Mouse (Mus musculus): ENCODE data around the gene Dhrs9.
"Not testable (repeated sequence)": the region's sequence is repeated elsewhere in the genome, so short reads cannot be mapped to it uniquely, and the experiment has no call there.

Dhrs9 gene

DNA sequence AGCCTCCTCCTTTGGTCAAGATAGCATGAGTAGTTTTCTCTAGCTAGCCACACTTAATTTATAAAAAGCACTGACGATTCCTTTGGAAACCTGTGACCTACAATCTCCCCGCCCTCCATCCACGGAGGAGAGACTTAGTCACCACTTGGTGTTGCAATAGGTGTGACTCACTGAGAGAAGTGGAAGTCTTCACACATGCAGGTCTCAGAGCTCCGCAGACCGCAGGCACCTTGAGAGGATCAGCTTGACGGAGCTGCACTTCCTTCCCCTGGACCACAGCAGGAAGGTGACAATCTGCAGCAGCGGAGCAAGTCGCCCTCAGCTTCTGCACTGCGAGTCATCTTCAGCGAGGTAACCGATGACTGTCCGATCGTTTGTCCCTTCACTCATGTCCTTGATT is at the start of gene Dhrs9:
Dhrs9 (plus strand) TSS at position 165 of the 400 bp plus-strand sequence.
- DNase-seq (ENCODE audit: low read depth, low spot score), result peak; percentile 61

DNA sequence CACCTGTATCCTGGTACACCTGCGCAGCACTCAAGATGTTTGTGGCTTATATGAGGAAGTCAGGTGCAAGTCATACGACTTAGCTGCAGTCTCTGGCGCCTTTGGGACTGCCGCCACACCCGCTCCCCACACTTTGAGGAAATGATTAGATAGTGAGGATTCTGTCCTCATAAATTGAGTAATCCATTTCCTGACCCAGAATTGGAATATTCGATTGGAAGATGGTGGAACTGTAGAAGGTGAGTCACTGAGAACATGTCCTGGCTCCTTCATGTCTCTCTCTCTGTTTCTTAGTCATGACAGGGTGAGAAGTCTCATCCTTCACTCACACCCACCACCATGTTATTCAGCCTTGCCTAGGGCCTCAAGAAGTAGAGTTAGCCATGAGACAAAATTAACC is 48.7 kb upstream of the Dhrs9 start:
- DNase-seq (ENCODE audit: low read depth, low spot score), result not testable (repeated sequence)

DNA sequence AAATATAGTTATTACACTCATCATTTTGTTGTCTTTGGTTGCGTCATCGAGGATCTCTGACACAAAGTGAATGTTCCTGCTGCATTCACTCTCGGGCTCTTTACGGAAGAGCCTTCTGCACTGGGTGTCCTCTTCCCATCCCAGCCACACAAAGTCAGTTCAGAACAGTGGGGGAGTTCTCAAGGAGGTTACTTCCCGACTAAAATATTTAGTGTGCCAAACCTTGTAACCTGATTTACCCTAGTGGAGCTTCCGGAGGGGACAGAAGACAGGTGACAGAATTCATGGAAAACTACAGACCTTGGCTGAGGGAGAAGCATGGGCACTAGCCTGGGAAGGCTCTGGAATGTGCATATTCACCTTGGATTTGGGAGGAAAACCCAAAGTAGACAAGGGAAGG is 38.7 kb upstream of the Dhrs9 start:
- DNase-seq (ENCODE audit: low read depth, low spot score), result no peak

DNA sequence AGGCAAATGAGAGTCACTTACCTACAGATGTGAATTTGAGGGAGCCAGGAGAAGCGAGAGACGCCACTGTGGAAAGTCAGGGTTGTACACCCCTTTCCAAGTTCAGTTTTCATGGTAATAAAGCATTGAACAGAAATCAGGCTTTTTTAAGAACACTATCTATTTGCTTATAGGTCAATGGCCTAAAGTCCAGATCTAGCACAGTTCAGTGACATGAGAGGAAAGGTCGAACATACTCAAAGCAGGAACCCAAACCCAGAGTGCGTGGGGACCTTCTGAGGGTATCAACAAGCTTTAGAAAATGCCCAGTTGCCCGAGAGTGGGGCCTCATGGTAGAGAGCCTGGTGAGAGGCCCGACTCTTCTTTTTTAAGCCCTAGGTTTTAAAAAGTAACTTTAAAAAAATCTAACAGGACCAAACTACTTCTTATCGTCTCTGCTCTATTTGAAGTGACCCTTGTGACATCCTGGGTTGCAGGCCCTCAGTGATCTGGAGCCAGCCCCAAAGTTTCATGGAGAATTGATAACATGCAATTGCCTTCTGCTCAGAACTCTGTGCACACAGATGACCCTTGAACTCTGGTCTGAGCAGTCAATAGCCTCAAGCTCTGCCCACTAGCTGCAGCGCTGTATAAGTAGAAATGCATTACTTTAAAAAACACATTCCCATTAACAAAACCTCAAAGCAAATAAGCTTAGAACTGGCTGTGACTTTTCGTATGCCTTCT is 37.6 kb upstream of the Dhrs9 start, which contains the start of gene Abcb11:
Abcb11 (minus strand) TSS at position 121 of the 726 bp plus-strand sequence.
- DNase-seq (ENCODE audit: low read depth, low spot score), result no peak

DNA sequence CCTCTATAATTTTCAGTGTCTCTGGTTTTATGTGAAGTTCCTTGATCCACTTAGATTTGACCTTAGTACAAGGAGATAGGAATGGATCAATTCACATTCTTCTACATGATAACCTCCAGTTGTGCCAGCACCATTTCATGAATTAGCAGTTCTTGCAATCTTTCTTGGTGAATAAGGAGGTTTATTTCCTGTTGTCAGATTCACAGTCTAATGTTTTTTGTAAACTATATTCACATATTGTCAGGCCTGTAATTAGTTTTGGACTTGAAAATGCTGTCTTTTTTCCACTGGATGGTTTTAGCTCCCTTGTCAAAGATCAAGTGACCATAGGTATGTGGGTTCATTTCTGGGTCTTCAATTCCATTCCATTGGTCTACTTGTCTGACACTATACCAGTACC is 24.8 kb upstream of the Dhrs9 start:
- DNase-seq (ENCODE audit: low read depth, low spot score), result not testable (repeated sequence)

DNA sequence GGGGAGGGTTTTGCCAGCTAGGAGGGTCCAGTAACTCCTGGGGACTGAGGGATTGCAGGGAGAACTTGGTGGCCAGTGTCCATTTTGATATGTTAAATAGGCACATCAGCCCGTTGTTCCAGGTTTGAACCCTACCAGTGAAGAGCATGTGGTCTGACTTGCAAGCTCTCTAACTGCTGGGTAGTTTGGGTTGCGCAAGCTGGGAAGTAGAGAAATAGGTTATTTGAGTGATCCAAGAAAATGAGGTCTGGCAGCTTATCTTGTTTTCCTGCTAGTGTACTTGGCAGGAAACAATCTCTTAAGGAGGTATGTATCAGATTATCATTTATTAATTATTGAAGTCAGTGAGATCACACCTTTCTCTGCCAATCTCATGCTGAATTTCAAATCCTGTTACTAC is 15.4 kb upstream of the Dhrs9 start:
- DNase-seq (ENCODE audit: low read depth, low spot score), result no peak

DNA sequence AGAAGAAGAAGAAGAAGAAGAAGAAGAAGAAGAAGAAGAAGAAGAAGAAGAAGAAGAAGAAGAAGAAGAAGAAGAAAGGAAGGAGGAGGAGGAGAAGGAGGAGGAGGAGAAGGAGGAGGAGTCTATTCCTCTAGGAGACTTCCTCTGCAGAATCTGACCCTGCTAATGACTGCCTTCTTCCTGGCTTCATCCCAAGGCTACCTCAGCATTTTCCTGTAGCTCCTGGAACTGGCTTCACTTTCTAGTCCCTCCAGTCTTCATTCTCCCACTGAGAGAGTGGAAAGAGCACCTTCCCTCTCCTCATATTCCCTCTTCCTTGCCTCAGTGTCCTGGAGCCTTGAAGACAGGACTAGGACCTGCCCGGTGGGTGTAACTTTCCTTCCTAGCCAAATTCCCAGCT is 15.0 kb upstream of the Dhrs9 start:
- DNase-seq (ENCODE audit: low read depth, low spot score), result no peak

DNA sequence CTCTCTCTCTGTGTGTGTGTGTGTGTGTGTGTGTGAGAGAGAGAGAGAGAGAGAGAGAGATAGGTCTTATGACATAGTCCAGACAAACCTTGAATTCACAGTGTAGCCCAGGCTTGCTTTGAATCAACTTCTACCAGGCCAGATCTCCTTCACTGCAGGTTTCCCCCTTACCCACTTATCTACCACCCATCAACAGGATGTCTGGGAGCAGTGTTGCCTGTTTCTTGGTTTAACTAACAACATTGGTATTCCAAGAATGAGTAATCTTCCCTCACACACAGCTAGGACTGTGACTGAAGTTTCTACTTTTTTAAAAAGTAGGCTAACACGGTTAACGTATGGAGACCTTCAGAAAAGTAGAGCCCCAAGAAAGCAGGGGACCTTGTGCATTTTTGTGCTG is 3.5 kb upstream of the Dhrs9 start:
- no peak for DNase-seq (ENCODE audit: low read depth, low spot score)

DNA sequence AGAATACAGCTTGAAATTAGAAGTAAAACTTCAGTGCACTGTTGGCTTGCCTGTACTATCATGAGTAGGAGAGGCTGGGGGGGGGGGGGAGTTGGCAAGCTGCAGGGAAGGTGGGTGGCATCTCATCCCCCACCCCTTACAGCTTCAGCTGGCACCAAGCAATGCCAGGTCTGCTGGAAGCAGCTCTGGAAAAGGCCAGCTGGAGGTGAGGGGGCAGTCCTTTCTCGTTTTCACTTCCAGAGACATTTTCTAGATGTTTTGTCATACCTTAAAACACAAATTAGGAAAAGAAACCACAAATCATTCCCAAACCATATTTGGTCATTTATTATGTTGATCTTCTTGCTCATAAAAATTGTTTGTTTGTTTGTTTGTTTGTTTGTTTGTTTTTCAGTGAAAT is 444 bp upstream of the Dhrs9 start:
- peak; percentile 34 for DNase-seq (ENCODE audit: low read depth, low spot score)

DNA sequence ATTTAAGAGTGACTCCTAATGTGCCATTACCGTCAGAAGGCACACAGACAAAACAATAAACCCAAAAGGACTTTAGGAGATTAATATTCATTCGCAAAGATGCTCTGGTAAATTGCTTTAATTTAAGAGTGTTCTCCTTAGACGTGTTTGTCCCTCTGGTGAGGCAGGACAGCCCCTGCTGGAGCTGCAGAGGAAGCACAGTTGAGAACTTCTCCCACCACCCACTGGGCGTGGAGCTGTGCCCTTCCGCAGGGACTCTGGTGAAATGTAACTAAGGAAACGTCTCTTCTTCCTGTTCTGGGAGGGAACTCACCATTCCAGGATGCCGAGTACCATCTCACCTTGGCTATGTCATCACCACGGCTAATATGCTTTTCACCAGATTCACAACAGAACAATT is 1.5 kb downstream of the Dhrs9 start:
- no peak for DNase-seq (ENCODE audit: low read depth, low spot score)

DNA sequence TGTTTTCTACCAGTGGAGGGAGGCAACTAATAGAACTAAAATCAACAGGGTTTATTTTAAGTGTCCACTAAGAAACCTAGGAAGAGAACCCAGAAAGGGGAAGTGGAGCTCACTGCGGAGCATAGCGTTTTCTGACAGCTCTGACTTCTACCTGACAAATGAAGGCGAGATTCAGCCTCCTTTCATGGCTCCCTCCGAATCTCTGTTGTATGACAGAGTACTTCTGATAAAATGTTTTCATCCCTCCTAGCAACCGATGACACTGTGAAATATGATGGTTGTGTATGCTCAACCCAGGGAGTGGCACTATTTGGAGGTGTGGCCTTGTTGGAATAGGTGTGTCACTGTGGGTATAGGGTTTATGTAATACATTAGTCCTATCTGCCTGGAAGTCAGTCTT is 2.6 kb downstream of the Dhrs9 start:
- no peak for DNase-seq (ENCODE audit: low read depth, low spot score)

DNA sequence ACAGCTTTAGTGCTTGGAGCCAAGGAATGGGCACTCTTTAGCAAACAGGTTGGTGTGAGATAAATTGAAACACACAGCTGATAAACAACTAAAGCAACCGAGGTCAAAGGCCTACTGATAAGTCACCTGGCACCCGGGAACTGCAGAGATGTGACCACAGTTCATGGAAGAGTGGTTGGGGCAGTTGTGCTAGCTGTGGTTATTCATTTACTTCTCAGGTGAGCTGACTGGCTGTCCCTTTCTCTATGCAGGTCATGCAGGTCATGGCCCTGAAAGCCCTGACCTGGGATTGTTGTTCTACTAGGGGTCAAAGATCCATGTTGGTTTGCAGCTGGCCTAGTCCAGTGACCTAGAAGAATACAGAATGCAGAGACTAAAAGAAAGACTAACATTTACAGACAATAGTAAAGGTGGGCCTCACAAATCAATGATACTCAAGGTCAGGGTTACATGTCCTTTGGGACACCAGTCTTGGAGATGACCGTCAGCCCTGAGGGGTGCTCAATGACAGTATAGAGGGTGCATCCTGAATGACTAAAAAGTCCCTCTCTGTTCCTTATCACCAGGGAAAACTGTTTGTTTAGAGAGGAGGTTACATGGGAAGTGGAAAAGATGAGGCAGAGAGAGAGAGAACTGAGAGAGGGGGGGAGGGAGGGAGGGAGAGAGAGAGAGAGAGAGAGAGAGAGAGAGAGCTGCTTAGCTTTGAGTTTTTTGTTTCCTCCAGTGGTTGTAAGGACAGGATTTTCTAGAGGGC is 6.0 kb downstream of the Dhrs9 start:
- no peak for DNase-seq (ENCODE audit: low read depth, low spot score)

DNA sequence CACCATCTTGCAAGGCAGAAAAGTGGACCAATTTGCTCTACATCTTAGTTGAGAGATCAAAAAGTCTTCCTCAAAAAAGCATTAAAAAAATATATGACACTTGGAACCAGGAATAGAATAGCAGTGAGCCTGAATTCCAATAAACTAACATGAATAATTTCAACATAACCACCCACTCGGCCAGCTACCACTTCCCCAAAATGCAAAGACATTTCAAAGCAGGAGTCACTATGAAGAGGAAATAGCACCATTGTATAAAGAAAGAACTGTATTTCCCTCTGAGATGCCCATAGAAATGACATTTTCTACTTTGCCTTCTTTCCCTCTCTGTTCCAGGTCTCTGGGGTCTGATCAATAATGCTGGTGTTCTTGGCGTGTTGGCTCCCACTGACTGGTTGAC is 13.7 kb downstream of the Dhrs9 start:
- DNase-seq (ENCODE audit: low read depth, low spot score), result no peak

DNA sequence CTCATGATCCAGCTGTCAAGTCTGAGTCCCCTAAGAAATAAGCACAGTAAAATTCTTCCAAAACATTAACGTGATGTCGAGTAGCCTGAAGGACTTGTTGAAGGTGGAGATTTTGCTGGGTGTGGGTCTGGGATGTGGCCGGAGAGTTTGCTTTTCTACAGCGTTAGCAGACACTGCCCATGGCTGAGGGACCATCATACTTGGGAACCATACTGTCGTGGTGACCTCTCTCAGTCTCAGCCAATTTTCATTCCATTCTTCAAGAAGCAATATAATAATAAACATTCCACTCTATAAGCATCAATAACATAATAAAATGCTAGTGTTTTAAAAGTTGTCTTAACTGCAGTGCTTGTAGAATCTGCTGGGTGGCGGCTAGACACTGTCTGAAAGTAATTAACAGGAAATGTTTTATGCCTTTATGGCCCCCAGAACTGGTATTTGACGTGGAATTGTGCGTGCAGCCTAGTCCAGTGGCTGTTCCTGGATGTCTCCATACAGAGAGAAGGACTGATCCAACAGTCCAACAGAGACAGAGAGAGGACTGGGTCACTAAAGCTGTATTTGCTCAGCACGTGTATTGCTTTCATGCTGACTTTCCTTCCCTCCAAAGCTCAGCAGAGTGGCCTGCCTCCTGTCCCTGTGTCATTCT is 15.5 kb downstream of the Dhrs9 start:
- DNase-seq (ENCODE audit: low read depth, low spot score), result no peak

DNA sequence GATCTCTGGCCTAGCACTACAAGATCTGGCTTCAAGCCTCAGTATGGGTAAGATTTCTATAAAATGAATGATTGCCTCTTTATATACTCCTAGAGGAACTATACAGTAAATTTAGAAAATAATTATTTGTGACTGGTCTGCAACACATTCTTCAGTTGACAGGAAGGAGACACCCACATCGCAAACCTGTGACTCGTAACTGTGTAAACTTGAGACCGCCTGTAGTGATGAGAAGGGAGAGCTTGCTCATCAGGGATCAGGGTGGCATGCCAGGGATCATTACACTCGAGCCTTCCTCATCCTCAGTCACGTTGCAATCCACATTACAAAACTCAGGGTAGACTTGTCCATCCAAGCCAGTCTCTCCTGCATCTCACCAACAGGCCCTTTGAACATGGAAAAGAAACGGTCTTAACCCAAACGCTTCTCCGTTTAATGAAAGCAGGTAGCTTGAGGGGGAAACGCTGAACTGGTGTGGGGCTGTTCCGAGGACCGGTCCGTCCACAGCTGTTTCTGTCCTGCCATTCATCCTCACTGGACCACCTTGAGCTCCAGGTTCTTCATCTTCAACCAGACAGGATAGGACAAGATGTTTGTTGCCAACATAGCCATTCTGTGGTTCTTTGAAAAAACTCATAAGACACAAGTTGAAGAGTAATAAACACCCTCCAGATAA is 16.7 kb downstream of the Dhrs9 start:
- DNase-seq (ENCODE audit: low read depth, low spot score), result no peak

DNA sequence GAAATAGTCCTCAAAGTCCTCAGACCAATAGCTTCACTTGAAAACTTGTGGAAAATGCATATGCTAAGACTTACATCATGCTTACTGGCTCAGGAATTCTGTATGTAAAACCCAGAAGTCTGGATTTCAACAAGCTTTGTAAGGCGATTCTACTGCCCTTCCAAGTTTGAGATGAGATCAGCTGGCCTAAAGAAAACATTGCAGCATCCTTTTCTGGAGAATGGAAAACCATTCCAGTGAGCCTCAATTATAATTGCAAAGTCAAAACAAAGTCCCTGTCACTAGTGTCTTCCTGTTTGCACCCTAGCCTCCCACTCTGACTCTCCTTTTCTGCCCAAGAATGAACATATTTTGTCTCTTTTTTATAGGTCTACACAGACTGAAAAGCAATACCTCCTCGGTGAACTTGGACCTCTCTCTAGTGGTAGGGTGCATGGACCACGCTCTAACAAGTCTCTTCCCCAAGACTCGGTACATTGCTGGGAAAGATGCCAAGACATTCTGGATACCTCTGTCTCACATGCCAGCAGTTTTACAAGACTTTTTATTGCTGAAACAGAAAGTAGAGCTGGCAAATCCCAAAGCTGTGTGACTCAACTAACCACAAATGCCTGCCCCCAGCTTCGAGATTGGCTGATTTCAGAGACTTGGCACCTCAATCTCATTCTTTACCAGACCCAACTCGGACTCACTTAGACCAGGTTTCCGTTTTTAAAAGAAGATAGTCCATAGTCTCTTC is 20.8 kb downstream of the Dhrs9 start:
- peak; percentile 60 for DNase-seq (ENCODE audit: low read depth, low spot score)

DNA sequence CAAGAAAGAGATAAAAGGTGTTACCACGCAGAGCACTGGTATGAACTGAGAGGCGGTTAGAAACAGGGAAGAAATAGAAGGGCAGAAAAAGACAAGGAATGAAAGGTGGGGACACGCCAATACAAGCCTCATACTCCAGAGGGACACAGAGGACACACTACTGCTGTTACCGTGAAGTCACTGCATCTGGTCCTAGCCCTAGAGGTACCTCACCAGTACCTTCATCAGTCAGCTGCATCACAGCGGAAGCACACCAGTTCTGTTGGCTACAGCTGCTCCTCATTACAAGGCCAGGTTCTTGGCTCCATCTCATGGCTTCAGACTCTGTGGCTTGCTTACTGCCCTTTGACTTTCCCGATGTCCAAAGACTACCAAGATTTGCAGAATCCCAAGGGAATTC is 21.6 kb downstream of the Dhrs9 start:
- no peak for DNase-seq (ENCODE audit: low read depth, low spot score)

DNA sequence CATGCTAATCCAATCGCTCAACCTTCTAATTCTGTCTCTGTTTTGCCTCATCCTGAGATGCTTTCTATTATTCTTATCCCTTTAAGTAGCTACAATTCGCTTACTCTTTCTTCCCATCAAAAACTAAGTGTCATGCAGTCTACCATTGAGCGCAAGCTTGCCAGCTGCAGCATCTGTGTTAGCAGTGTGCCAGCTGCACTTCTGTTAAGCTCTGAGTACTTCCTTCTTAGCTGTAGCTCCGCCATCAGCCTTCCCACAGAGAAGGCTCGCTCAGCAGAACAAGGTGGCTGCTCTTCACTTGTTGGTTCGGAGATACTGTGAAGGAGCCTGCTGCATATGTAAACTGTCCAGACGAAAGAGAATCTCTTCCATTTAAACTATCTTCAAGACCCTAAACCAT is 22.1 kb downstream of the Dhrs9 start:
- DNase-seq (ENCODE audit: low read depth, low spot score), result peak; percentile 61

DNA sequence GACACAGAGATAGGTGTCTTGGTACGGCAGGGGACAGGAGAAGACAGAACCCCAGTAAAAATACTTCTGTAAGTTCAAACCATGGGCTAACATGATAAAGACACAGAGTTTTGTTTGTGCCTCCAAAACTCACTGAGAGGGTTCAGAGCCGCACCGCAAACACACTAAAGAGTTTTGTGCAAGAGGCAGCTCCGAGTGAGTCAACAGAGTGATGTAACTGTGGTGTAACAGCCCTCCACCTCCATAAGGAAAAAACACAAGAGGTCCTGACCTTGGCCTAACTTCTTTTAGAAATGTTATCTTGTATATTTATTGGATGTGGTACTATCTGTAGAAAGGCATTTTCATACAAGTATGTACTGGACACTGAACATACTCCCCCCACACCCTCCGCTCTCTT is 25.4 kb downstream of the Dhrs9 start:
- no peak for DNase-seq (ENCODE audit: low read depth, low spot score)

DNA sequence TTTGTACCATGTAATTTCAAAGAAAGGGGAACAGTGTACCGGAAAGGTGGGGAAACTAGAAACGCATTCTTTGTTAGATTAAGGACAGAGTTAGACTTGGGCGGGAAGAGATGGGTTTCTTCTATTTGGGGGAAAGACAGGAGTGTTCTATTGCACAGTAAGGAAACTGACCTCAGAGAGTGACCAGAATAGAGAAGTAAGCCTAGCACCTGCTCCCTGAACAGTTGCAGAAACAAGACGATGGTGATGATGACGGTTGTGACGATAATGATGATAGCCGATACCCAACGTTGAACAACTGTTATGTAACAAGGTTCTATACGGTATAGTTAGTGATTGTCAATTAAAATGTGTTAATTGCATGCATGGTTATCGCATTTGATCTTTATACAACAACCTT is 34.3 kb downstream of the Dhrs9 start:
- no peak for DNase-seq (ENCODE audit: low read depth, low spot score)

DNA sequence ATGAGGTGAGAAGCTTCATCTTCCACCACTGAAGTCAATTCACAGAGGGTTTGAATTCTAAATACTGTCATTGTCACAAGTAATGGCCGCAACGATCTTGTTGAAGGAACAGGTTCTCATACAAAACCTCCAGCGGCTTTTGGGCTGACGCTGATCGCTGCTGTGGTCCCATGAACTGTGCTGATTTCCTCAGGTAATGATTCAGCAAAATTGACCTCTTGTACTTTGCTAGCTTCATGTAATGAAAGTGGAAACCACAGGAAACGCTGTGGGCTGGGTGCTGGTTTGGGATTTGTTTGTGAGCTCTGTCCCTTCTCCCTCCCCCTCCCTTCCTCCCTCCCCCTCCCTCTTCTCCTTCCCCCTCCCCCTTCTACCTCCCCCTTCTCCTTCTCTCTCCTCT is 34.8 kb downstream of the Dhrs9 start:
- no peak for DNase-seq (ENCODE audit: low read depth, low spot score)

Measured in brain, adult 2 months (tissue).